Mouse (Mus musculus) neural tube, embryonic 11.5 days (tissue): ENCODE results near the gene Gm13090. TPM values are rescaled to one million over a fixed set of nuclear protein-coding genes. Genes with fewer than 3 reads are reported as not detected.

Experiments
- ATAC-seq: fragments of 200-750 bp; cut with Nextera tagmentation; 2 replicates; pipeline ENCODE4 v1.8.0; 2017; ENCODE audit warnings: moderate number of reproducible peaks, mild to moderate bottlenecking, moderate TSS enrichment, moderate library complexity; ENCODE audit not compliant: insufficient read depth, low FRiP score, low TSS enrichment
- DNase-seq: peaks from one replicate; pipeline ENCODE4 v3.0.0-alpha.2; 2015; ENCODE audit warnings: low spot score
- H3K27ac ChIP-seq: fragments of 300-500 bp; sonication (generic); 2 replicates; pipeline ENCODE4 v1.5.1; 2014; ENCODE audit warnings: low read depth, mild to moderate bottlenecking, low read length
- H3K27me3 ChIP-seq: fragments of 300-500 bp; sonication (generic); 2 replicates; pipeline ENCODE4 v1.6.1; 2014; ENCODE audit warnings: mild to moderate bottlenecking, low read length, mixed read lengths; ENCODE audit not compliant: control insufficient read depth, insufficient read depth
- H3K36me3 ChIP-seq: fragments of 300-500 bp; sonication (generic); 2 replicates; pipeline ENCODE4 v1.6.1; 2014; ENCODE audit warnings: mild to moderate bottlenecking, low read length, moderate library complexity, mixed read lengths; ENCODE audit not compliant: control insufficient read depth, insufficient read depth
- H3K4me1 ChIP-seq: fragments of 300-500 bp; sonication (generic); 2 replicates; pipeline ENCODE4 v1.6.1; 2014; ENCODE audit warnings: low read length, mixed read lengths; ENCODE audit not compliant: control insufficient read depth, insufficient read depth
- H3K4me2 ChIP-seq: fragments of 300-500 bp; sonication (generic); 2 replicates; pipeline ENCODE4 v1.6.1; 2014; ENCODE audit warnings: low read depth, mild to moderate bottlenecking, moderate library complexity
- H3K4me3 ChIP-seq: fragments of 300-500 bp; sonication (generic); 2 replicates; pipeline ENCODE4 v1.5.1; 2014; ENCODE audit warnings: low read depth, low read length
- H3K9ac ChIP-seq: fragments of 300-500 bp; sonication (generic); 2 replicates; pipeline ENCODE4 v1.6.1; 2014; ENCODE audit warnings: mild to moderate bottlenecking, low read length
- H3K9me3 ChIP-seq: fragments of 300-500 bp; sonication (generic); 2 replicates; pipeline ENCODE4 v1.6.1; 2016; ENCODE audit warnings: low read length; ENCODE audit not compliant: control insufficient read depth
- WGBS: fragments of 180-500 bp; shearing (Covaris S2); extraction: QIAGEN DNeasy Blood & Tissue Kit; methylation state at CpG from one replicate; pipeline ENCODE4 v1.1.7; 2014; 5-methylcytosine and 5-hydroxymethylcytosine counted together
- polyA plus RNA-seq: library from polyadenylated mRNA; unstranded; fragments of >200 nt; fragmentation: Nextera tagmentation; extraction: Ambion mirVana; gene quantifications from 2 replicates; pipeline ENCODE4 v1.2.1, GENCODE M21; 2014

Gm13090 gene
- polyA plus RNA-seq, 1 experiment from 2014 or later: 0.54 TPM

DNA sequence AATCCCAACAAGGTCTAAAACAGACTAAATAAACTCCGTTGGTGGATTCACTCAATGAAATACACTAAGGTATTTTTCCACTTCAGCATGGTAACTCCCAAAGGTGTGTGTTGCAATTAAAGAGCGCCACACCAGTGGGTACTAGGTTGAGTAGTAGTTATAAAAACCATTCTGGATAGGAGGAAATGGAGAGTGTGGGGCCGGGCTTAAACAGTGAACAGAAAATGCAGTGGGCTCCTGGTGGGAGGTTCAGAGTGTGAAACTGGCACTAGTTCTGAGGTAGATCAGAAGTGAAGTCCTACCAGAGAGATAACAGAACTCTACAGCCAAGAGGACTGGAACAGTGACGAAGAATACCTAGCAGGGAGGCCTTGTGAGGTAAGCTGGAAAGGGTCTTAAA is 30.7 kb upstream of the Gm13090 start:
- 81% methylated on average over 4 of the region's 4 CpGs for WGBS
- Histone ChIP-seq H3K27me3 (no peaks in the 10 kb centered on the region), H3K9ac (no peak overlapping the region; the same call in 1 of the 2 replicates), H3K36me3 (no peaks in the 10 kb centered on the region; the same call in 1 of the 2 replicates), H3K4me1 (peaks cover 5% of the 10 kb centered on the region; the same call in 1 of the 2 replicates), H3K27ac (no peak overlapping the region), H3K4me3 (no peak overlapping the region), H3K4me2 (peak overlapping the region; percentile 53), H3K9me3 (no peaks in the 10 kb centered on the region)
- ATAC-seq (no peak), DNase-seq (no peak)

GRCm38 (mm10) chr4:151059566-151059965 is 29.8 kb upstream of the Gm13090 start:
- DNase-seq: no peak
- WGBS: 94% methylated on average over 4 of the region's 4 CpGs

GRCm38 (mm10) chr4:151068751-151069150 is 20.6 kb upstream of the Gm13090 start:
- 81% methylated on average over 4 of the region's 4 CpGs for WGBS
- Histone ChIP-seq H3K4me1 (no peaks in the 10 kb centered on the region), H3K9ac (no peak overlapping the region), H3K27me3 (no peaks in the 10 kb centered on the region), H3K4me3 (no peak overlapping the region), H3K36me3 (no peaks in the 10 kb centered on the region; the same call in 1 of the 2 replicates), H3K9me3 (no peaks in the 10 kb centered on the region), H3K27ac (no peak overlapping the region), H3K4me2 (no peak overlapping the region)
- DNase-seq (no peak), ATAC-seq (no peak)

More at GRCm38 (mm10) chr4:151059566-151059965, 29.8 kb upstream of the Gm13090 start:
- H3K9ac ChIP-seq: no peak overlapping the region
- H3K4me1 ChIP-seq: peaks cover 5% of the 10 kb centered on the region; the same call in 1 of the 2 replicates
- H3K27me3 ChIP-seq: no peaks in the 10 kb centered on the region
- no peak overlapping the region for H3K4me2 ChIP-seq
- ATAC-seq: no peak
- no peak overlapping the region for H3K4me3 ChIP-seq
- H3K9me3 ChIP-seq: no peaks in the 10 kb centered on the region
- no peak overlapping the region for H3K27ac ChIP-seq
- H3K36me3 ChIP-seq: no peaks in the 10 kb centered on the region

- WGBS: 88% methylated on average over 7 of the region's 7 CpGs
- Histone ChIP-seq H3K4me3 (no peak overlapping the region), H3K27ac (no peak overlapping the region), H3K4me2 (no peak overlapping the region), H3K36me3 (peaks cover 4% of the 10 kb centered on the region), H3K4me1 (no peaks in the 10 kb centered on the region), H3K9ac (no peak overlapping the region), H3K9me3 (no peaks in the 10 kb centered on the region), H3K27me3 (no peaks in the 10 kb centered on the region)
- DNase-seq (no peak), ATAC-seq (no peak)
These were observed 18.4 kb upstream of the Gm13090 start for GRCm38 (mm10) chr4:151070962-151071361.

GRCm38 (mm10) chr4:151073108-151073744 is 16.1 kb upstream of the Gm13090 start:
- H3K36me3 ChIP-seq: peaks cover 14% of the 10 kb centered on the region
- ATAC-seq: no peak
- no peaks in the 10 kb centered on the region for H3K27me3 ChIP-seq
- no peak overlapping the region for H3K4me2 ChIP-seq
- no peaks in the 10 kb centered on the region for H3K4me1 ChIP-seq
- H3K9ac ChIP-seq: no peak overlapping the region
- H3K4me3 ChIP-seq: no peak overlapping the region
- no peak overlapping the region for H3K27ac ChIP-seq
- no peaks in the 10 kb centered on the region for H3K9me3 ChIP-seq
- 63% methylated on average over 13 of the region's 13 CpGs for WGBS
- peak; percentile 64 for DNase-seq

DNA sequence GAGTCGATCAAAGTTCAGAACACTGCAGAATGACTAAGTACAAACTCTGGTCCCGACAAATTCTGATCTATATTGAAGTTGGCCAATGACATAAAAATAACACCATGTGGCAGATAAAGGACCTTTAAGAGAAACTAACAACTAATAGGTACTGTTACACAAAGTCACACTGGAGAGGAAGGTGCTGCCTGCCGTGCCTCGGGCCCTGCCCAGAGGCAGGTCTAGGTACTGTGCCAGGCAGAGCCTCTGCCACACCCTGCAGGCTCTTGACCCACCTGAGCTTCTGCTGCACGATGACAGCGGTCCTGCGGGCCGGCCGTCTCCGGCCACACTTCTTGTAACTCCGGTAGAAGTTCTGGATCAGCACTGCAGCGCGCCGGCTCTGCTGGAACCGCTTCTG is 14.6 kb upstream of the Gm13090 start:
- no peak overlapping the region for H3K4me3 ChIP-seq
- no peak for DNase-seq
- no peak for ATAC-seq
- no peaks in the 10 kb centered on the region for H3K4me1 ChIP-seq
- 95% methylated on average over 15 of the region's 15 CpGs for WGBS
- H3K27me3 ChIP-seq: no peaks in the 10 kb centered on the region
- peaks cover 16% of the 10 kb centered on the region for H3K36me3 ChIP-seq
- H3K9me3 ChIP-seq: no peaks in the 10 kb centered on the region
- H3K27ac ChIP-seq: no peak overlapping the region
- no peak overlapping the region for H3K4me2 ChIP-seq
- H3K9ac ChIP-seq: no peak overlapping the region

GRCm38 (mm10) chr4:151081355-151081754 is 8.0 kb upstream of the Gm13090 start:
- H3K9ac ChIP-seq: no peak overlapping the region
- 74% methylated on average over 2 of the region's 2 CpGs for WGBS
- no peak overlapping the region for H3K4me2 ChIP-seq
- no peak overlapping the region for H3K4me3 ChIP-seq
- H3K36me3 ChIP-seq: peaks cover 22% of the 10 kb centered on the region
- ATAC-seq (no peak), DNase-seq (no peak)
- no peak overlapping the region for H3K27ac ChIP-seq
- no peaks in the 10 kb centered on the region for H3K27me3 ChIP-seq
- no peaks in the 10 kb centered on the region for H3K9me3 ChIP-seq
- no peaks in the 10 kb centered on the region for H3K4me1 ChIP-seq

GRCm38 (mm10) chr4:151081977-151082376 is 7.4 kb upstream of the Gm13090 start:
- ATAC-seq: no peak
- WGBS: 94% methylated on average over 13 of the region's 13 CpGs

DNA sequence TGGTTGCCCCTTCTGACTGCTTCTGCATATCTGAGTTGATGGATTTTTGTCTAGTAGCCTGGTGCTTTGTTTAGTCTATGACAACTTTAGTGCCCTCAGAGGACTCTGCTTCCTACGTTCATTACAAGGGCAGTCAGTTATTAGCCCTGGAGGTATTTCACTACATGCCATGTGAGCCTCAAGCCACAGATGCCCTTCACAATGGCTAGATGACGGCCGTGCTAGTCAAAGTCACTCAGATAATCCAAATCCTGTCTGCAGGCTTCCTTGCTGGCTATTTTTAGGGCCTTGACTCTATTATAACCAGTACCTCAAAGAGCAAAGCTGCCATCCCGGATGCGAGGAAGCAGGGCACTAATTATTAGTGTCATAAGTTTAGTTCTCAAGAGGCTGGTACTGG is 6.3 kb upstream of the Gm13090 start:
- H3K27ac ChIP-seq: 0 out of 2 replicates have a peak overlapping the region, but pooled peaks have one; percentile 50
- no peak for DNase-seq
- peaks cover 14% of the 10 kb centered on the region for H3K36me3 ChIP-seq
- H3K27me3 ChIP-seq: no peaks in the 10 kb centered on the region
- no peaks in the 10 kb centered on the region for H3K4me1 ChIP-seq
- no peak for ATAC-seq
- H3K9ac ChIP-seq: no peak overlapping the region
- H3K4me3 ChIP-seq: no peak overlapping the region
- 79% methylated on average over 5 of the region's 5 CpGs for WGBS
- no peaks in the 10 kb centered on the region for H3K9me3 ChIP-seq
- no peak overlapping the region for H3K4me2 ChIP-seq

More at GRCm38 (mm10) chr4:151081977-151082376, 7.4 kb upstream of the Gm13090 start:
- H3K4me3 ChIP-seq: no peak overlapping the region
- H3K27ac ChIP-seq: no peak overlapping the region
- no peak overlapping the region for H3K9ac ChIP-seq
- no peaks in the 10 kb centered on the region for H3K27me3 ChIP-seq
- DNase-seq: no peak
- peaks cover 20% of the 10 kb centered on the region for H3K36me3 ChIP-seq
- no peak overlapping the region for H3K4me2 ChIP-seq
- no peaks in the 10 kb centered on the region for H3K9me3 ChIP-seq
- H3K4me1 ChIP-seq: no peaks in the 10 kb centered on the region
